ENCODE assay signal across 28 mouse cellular contexts in the genomic region with DNA sequence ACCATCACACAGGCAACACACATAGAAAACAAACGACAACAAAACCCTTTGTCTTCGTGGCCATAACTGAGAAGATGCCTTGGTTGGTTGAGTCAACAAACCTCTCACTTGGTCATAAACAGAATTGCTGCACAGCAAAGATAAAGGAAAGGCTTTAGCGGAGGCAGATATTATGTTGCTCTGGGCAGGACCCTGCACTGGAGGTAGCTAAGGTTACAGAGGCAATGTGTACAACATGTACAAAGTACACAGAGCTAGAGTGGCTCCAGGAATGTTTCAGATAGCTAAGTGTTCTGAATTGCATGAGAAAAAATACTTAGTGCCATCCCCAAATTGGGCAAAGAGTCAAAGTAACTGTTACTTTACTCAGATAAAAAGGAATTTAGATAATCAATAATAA. TPM values are rescaled to one million over a fixed set of nuclear protein-coding genes. Genes with fewer than 3 reads are reported as not detected.
DNase-seq lines count a peak whose midpoint lies in the region; ATAC-seq and TF ChIP-seq lines count a peak whose summit lies in the region.
"Had no signal": no experiment of that assay in that cellular context is flagged by ENCODE, and none has a peak within 500 bp of the region (broad histone marks: within the 10 kb centered on the region; RNA-seq: fewer than 3 reads in every experiment).

No protein-coding gene starts in this region.

- no peak overlapping the region for H3K4me2 ChIP-seq in intestine, embryonic 15.5 days (replicated peaks)
- H3K4me2 ChIP-seq in intestine, embryonic 16.5 days (ENCODE audit: low read depth, low read length) = no peak overlapping the region
- no peak overlapping the region for H3K4me2 ChIP-seq in liver, embryonic 14.5 days (ENCODE audit: low read depth)
- no peak overlapping the region for H3K4me2 ChIP-seq in liver, postnatal 0 days (ENCODE audit: low read depth, low read length)
- H3K4me2 ChIP-seq: embryonic facial prominence, embryonic 13.5 days; forebrain, embryonic 12.5 days; forebrain, embryonic 15.5 days; heart, embryonic 12.5 days; heart, embryonic 15.5 days; hindbrain, embryonic 14.5 days had no signal

- WGBS in intestine, embryonic 15.5 days = 66% methylated on average over 3 of the region's 3 CpGs
- WGBS in intestine, embryonic 16.5 days = 63% methylated on average over 3 of the region's 3 CpGs
- WGBS in liver, embryonic 14.5 days (ENCODE audit: insufficient replicate concordance) = 19% methylated on average over 3 of the region's 3 CpGs
- 40% methylated on average over 3 of the region's 3 CpGs for WGBS in liver, postnatal 0 days (ENCODE audit: insufficient replicate concordance)

- no peaks in the 10 kb centered on the region for H3K27me3 ChIP-seq in intestine, embryonic 15.5 days (replicated peaks)
- H3K27me3 ChIP-seq in intestine, embryonic 16.5 days (replicated peaks; ENCODE audit: control insufficient read depth, insufficient read depth, low read length) = no peaks in the 10 kb centered on the region
- H3K27me3 ChIP-seq in liver, embryonic 14.5 days (ENCODE audit: control insufficient read depth, insufficient read depth, low read length) = no peaks in the 10 kb centered on the region
- H3K27me3 ChIP-seq in liver, postnatal 0 days (ENCODE audit: insufficient read depth, low read length) = no peaks in the 10 kb centered on the region
- H3K27me3 ChIP-seq: embryonic facial prominence, embryonic 13.5 days; forebrain, embryonic 12.5 days; forebrain, embryonic 15.5 days; heart, embryonic 12.5 days; heart, embryonic 15.5 days had no signal

- H3K27ac ChIP-seq in intestine, embryonic 15.5 days = no peak overlapping the region
- H3K27ac ChIP-seq in intestine, embryonic 16.5 days (ENCODE audit: low read length) = no peak overlapping the region
- no peak overlapping the region for H3K27ac ChIP-seq in liver, embryonic 14.5 days
- H3K27ac ChIP-seq in liver, postnatal 0 days (ENCODE audit: low read depth) = no peak overlapping the region
- H3K27ac ChIP-seq: embryonic facial prominence, embryonic 10.5 days; embryonic facial prominence, embryonic 13.5 days; forebrain, embryonic 12.5 days; forebrain, embryonic 15.5 days; heart, embryonic 15.5 days; hindbrain, embryonic 14.5 days had no signal

- H3K9me3 ChIP-seq in intestine, embryonic 15.5 days = no peaks in the 10 kb centered on the region
- H3K9me3 ChIP-seq in intestine, embryonic 16.5 days (ENCODE audit: control insufficient read depth, low read length) = no peaks in the 10 kb centered on the region
- H3K9me3 ChIP-seq in liver, embryonic 14.5 days (ENCODE audit: control insufficient read depth, low read length) = no peaks in the 10 kb centered on the region
- no peaks in the 10 kb centered on the region for H3K9me3 ChIP-seq in liver, postnatal 0 days (ENCODE audit: low read length)
- H3K9me3 ChIP-seq: embryonic facial prominence, embryonic 10.5 days; embryonic facial prominence, embryonic 13.5 days; forebrain, embryonic 12.5 days; forebrain, embryonic 15.5 days; heart, embryonic 12.5 days; heart, embryonic 15.5 days had no signal

- no peak for TF ChIP-seq CTCF in liver, embryonic 14.5 days (IDR thresholded peaks at IDR 0.05; ENCODE audit: low read depth)
- TF ChIP-seq CTCF in liver, postnatal 0 days (IDR thresholded peaks at IDR 0.05; ENCODE audit: low read depth) = no peak

- no peaks in the 10 kb centered on the region for H3K4me1 ChIP-seq in intestine, embryonic 15.5 days (replicated peaks)
- H3K4me1 ChIP-seq in intestine, embryonic 16.5 days (ENCODE audit: control insufficient read depth, insufficient read depth, low read length) = no peaks in the 10 kb centered on the region
- peaks cover 4 to 5% of the 10 kb centered on the region in 2 experiments; a peak in 3 of 4 replicates for H3K4me1 ChIP-seq in liver, embryonic 14.5 days (replicated peaks; ENCODE audit: control insufficient read depth in 2 of 2, insufficient read depth in 2 of 2, low read length in 1 of 2)
- H3K4me1 ChIP-seq in liver, postnatal 0 days (ENCODE audit: insufficient read depth) = peaks cover 6% of the 10 kb centered on the region
- H3K4me1 ChIP-seq: forebrain, embryonic 12.5 days; forebrain, embryonic 15.5 days had no signal

- H3K4me3 ChIP-seq in intestine, embryonic 15.5 days (replicated peaks) = no peak overlapping the region
- no peak overlapping the region for H3K4me3 ChIP-seq in intestine, embryonic 16.5 days (ENCODE audit: low read length)
- no peak overlapping the region for H3K4me3 ChIP-seq in liver, embryonic 14.5 days (ENCODE audit: insufficient read depth in 1 of 2, low read depth in 2 of 2, low read length in 2 of 2)
- H3K4me3 ChIP-seq in liver, postnatal 0 days (ENCODE audit: low read depth, low read length) = no peak overlapping the region
- H3K4me3 ChIP-seq: embryonic facial prominence, embryonic 10.5 days; embryonic facial prominence, embryonic 13.5 days; erythroblast, embryonic 14.5 days; forebrain, embryonic 12.5 days; forebrain, embryonic 15.5 days; heart, embryonic 12.5 days; heart, embryonic 15.5 days had no signal

- no peak for DNase-seq in liver, embryonic 14.5 days (ENCODE audit: low read depth in 3 of 3, low spot score in 3 of 3)
- DNase-seq in liver, postnatal 0 days = no peak
- no peak for DNase-seq in cerebellum, adult 9-10 months
- no peak for DNase-seq in lung, postnatal 4 days
- no peak for DNase-seq in left cerebral cortex, adult 18-20 months (ENCODE audit: low spot score in 2 of 2)
- no peak for DNase-seq in right cerebral cortex, postnatal 25 days
- DNase-seq: adrenal gland, adult 2 months; cerebellum, adult 11 months; cerebellum, adult 2 months; cerebellum, postnatal 10 days; cerebellum, postnatal 36 days; embryo, embryonic 11 days; gastrocnemius, postnatal 25 days; heart, adult 18-20 months; heart, postnatal 10 days; heart, postnatal 36 days had no signal

- H3K36me3 ChIP-seq in intestine, embryonic 15.5 days = no peaks in the 10 kb centered on the region
- no peaks in the 10 kb centered on the region for H3K36me3 ChIP-seq in intestine, embryonic 16.5 days (ENCODE audit: control insufficient read depth, insufficient read depth, low read length)
- H3K36me3 ChIP-seq in liver, embryonic 14.5 days (replicated peaks; ENCODE audit: control insufficient read depth, insufficient read depth, low read depth) = no peaks in the 10 kb centered on the region
- no peaks in the 10 kb centered on the region for H3K36me3 ChIP-seq in liver, postnatal 0 days (replicated peaks; ENCODE audit: insufficient read depth, low read length)
- H3K36me3 ChIP-seq: embryonic facial prominence, embryonic 10.5 days; embryonic facial prominence, embryonic 13.5 days; forebrain, embryonic 12.5 days; forebrain, embryonic 15.5 days; heart, embryonic 12.5 days; heart, embryonic 15.5 days had no signal

- ATAC-seq in intestine, embryonic 15.5 days = peak; percentile 76
- peak; percentile 67 for ATAC-seq in intestine, embryonic 16.5 days
- ATAC-seq in liver, embryonic 14.5 days (ENCODE audit: insufficient read depth) = peak; percentile 51; the same call in 1 of the 2 replicates
- ATAC-seq in liver, postnatal 0 days = 0 out of 2 replicates have a peak, but pooled peaks have one; percentile 33
- ATAC-seq: CD4-positive, CD25-positive, alpha-beta regulatory T cell, adult 4 months; forebrain, embryonic 15.5 days had no signal

- no peak for TF ChIP-seq EP300 in liver, embryonic 14.5 days (IDR thresholded peaks at IDR 0.05; ENCODE audit: low read depth)
- TF ChIP-seq EP300 in liver, postnatal 0 days (IDR thresholded peaks at IDR 0.05; ENCODE audit: low read depth) = no peak

- no peak overlapping the region for H3K9ac ChIP-seq in intestine, embryonic 15.5 days
- no peak overlapping the region for H3K9ac ChIP-seq in intestine, embryonic 16.5 days (ENCODE audit: low read depth, low read length)
- no peak overlapping the region for H3K9ac ChIP-seq in liver, embryonic 14.5 days (replicated peaks)
- no peak overlapping the region for H3K9ac ChIP-seq in liver, postnatal 0 days (replicated peaks)
- H3K9ac ChIP-seq: embryonic facial prominence, embryonic 13.5 days; forebrain, embryonic 12.5 days; forebrain, embryonic 15.5 days; heart, embryonic 12.5 days; heart, embryonic 15.5 days; hindbrain, embryonic 14.5 days had no signal

RNA-seq across cellular contexts. Expression of a gene that starts 43.1 kb away (rescaled TPM):
- 79.0 and 83.2 TPM in 2 replicates for polyA plus RNA-seq in intestine, embryonic 15.5 days (2015; fragmentation: Nextera tagmentation; extraction: Ambion mirVana)
- polyA plus RNA-seq in intestine, embryonic 16.5 days (2015; fragmentation: Nextera tagmentation; extraction: Ambion mirVana) = 63.2 and 64.2 TPM in 2 replicates
- 71.4 and 99.5 TPM in 2 replicates for polyA plus RNA-seq in liver, embryonic 14.5 days (2012; rRNA removed)
- 78.8 and 84.7 TPM in 2 replicates for polyA plus RNA-seq in liver, embryonic 14.5 days (2014; fragmentation: Nextera tagmentation; extraction: Ambion mirVana)
- 380 and 450 TPM in 2 replicates for polyA plus RNA-seq in liver, postnatal 0 days (2015; fragmentation: Nextera tagmentation; extraction: Ambion mirVana)
- 10 to 100 TPM; 42.0 to 45.8 TPM for total RNA-seq in left cerebral cortex, adult 18-20 months (2021)
- total RNA-seq: MEL had no signal
